Mouse (Mus musculus): ENCODE results near the gene Pdia3. TPM values are rescaled to one million over a fixed set of nuclear protein-coding genes. Genes with fewer than 3 reads are reported as not detected.
"Not testable (repeated sequence)": the region's sequence is repeated elsewhere in the genome, so short reads cannot be mapped to it uniquely, and the experiment has no call there.

The Pdia3 gene
- polyA plus RNA-seq, 1 experiment from 2014 or later: 578 TPM

GRCm38 (mm10) chr2:121472783-121473182 is 59.2 kb downstream of the Pdia3 start:
- H3K36me3 ChIP-seq (replicated peaks): peaks cover 20% of the 10 kb centered on the region
- H3K27ac ChIP-seq; H3K27me3 ChIP-seq (ENCODE audit: poor library complexity, severe bottlenecking); DNase-seq (ENCODE audit: extremely low spot score, low spot score); H3K4me1 ChIP-seq; H3K9me3 ChIP-seq: not testable (repeated sequence)
- 94% methylated on average over 3 of the region's 3 CpGs for WGBS
- H3K4me3 ChIP-seq: peak overlapping the region; percentile 64

- WGBS: 5% methylated on average over 41 of the region's 41 CpGs
- Histone ChIP-seq H3K4me3 (peak within 1 kb of the TSS; percentile 64), H3K27ac (peak within 1 kb of the TSS; percentile 72), H3K36me3 (replicated peaks) (peaks cover 16% of the 10 kb centered on the region)
- peak; percentile 78 for DNase-seq (ENCODE audit: extremely low spot score, low spot score)
- not testable (repeated sequence) for H3K9me3 ChIP-seq; H3K4me1 ChIP-seq; H3K27me3 ChIP-seq (ENCODE audit: poor library complexity, severe bottlenecking)
These were observed 60.0 kb downstream of the Pdia3 start, which contains the start of gene Mfap1b for GRCm38 (mm10) chr2:121473301-121474179. TSS of gene Mfap1b (minus strand) at chr2:121474067.

- H3K9me3 ChIP-seq: no peaks in the 10 kb centered on the region
- WGBS: 39% methylated on average over 8 of the region's 8 CpGs
- H3K27ac ChIP-seq: peak overlapping the region; percentile 72
- peaks cover 16% of the 10 kb centered on the region for H3K36me3 ChIP-seq (replicated peaks)
- H3K4me1 ChIP-seq: peaks cover 4% of the 10 kb centered on the region
- H3K4me3 ChIP-seq: peak overlapping the region; percentile 64
- no peak for DNase-seq (ENCODE audit: extremely low spot score, low spot score)
- no peaks in the 10 kb centered on the region for H3K27me3 ChIP-seq (ENCODE audit: poor library complexity, severe bottlenecking)
These were observed 60.6 kb downstream of the Pdia3 start for GRCm38 (mm10) chr2:121474180-121474535.

GRCm38 (mm10) chr2:121475306-121475705 is 61.7 kb downstream of the Pdia3 start:
- not testable (repeated sequence) for H3K4me1 ChIP-seq; H3K27ac ChIP-seq; H3K9me3 ChIP-seq; H3K4me3 ChIP-seq; DNase-seq (ENCODE audit: extremely low spot score, low spot score); H3K27me3 ChIP-seq (ENCODE audit: poor library complexity, severe bottlenecking)
- peaks cover 13% of the 10 kb centered on the region for H3K36me3 ChIP-seq (replicated peaks)
- WGBS: 98% methylated on average over 2 of the region's 2 CpGs

GRCm38 (mm10) chr2:121477491-121478266 is 64.1 kb downstream of the Pdia3 start:
- no peaks in the 10 kb centered on the region for H3K27me3 ChIP-seq (ENCODE audit: poor library complexity, severe bottlenecking)
- no peak overlapping the region for H3K4me3 ChIP-seq
- H3K36me3 ChIP-seq (replicated peaks): no peaks in the 10 kb centered on the region
- WGBS: 84% methylated on average over 3 of the region's 3 CpGs
- no peak for DNase-seq (ENCODE audit: extremely low spot score, low spot score)
- peaks cover 4% of the 10 kb centered on the region for H3K4me1 ChIP-seq
- no peak overlapping the region for H3K27ac ChIP-seq
- no peaks in the 10 kb centered on the region for H3K9me3 ChIP-seq

- DNase-seq (ENCODE audit: extremely low spot score, low spot score): no peak
- no peak overlapping the region for H3K4me3 ChIP-seq
- H3K9me3 ChIP-seq: no peaks in the 10 kb centered on the region
- no peak overlapping the region for H3K27ac ChIP-seq
- H3K36me3 ChIP-seq (replicated peaks): no peaks in the 10 kb centered on the region
- peaks cover 12% of the 10 kb centered on the region for H3K4me1 ChIP-seq
- 66% methylated on average over 3 of the region's 3 CpGs for WGBS
- no peaks in the 10 kb centered on the region for H3K27me3 ChIP-seq (ENCODE audit: poor library complexity, severe bottlenecking)
These were observed 66.9 kb downstream of the Pdia3 start for GRCm38 (mm10) chr2:121480498-121480897.

GRCm38 (mm10) chr2:121480916-121481315 is 67.3 kb downstream of the Pdia3 start:
- peaks cover 12% of the 10 kb centered on the region for H3K4me1 ChIP-seq
- not testable (repeated sequence) for H3K27me3 ChIP-seq (ENCODE audit: poor library complexity, severe bottlenecking); H3K9me3 ChIP-seq; H3K27ac ChIP-seq; H3K4me3 ChIP-seq; H3K36me3 ChIP-seq (replicated peaks); DNase-seq (ENCODE audit: extremely low spot score, low spot score)
- 86% methylated on average over 13 of the region's 13 CpGs for WGBS

- Histone ChIP-seq H3K9me3 (no peaks in the 10 kb centered on the region), H3K4me1 (peaks cover 12% of the 10 kb centered on the region), H3K36me3 (replicated peaks) (no peaks in the 10 kb centered on the region), H3K27me3 (ENCODE audit: poor library complexity, severe bottlenecking) (no peaks in the 10 kb centered on the region), H3K4me3 (no peak overlapping the region), H3K27ac (peak overlapping the region; percentile 58)
- DNase-seq (ENCODE audit: extremely low spot score, low spot score): no peak
- 52% methylated on average over 8 of the region's 8 CpGs for WGBS
These were observed 70.0 kb downstream of the Pdia3 start for GRCm38 (mm10) chr2:121483576-121483975.

- DNase-seq (ENCODE audit: extremely low spot score, low spot score): not testable (repeated sequence)
- peaks cover 12% of the 10 kb centered on the region for H3K4me1 ChIP-seq
- WGBS: 87% methylated on average over 2 of the region's 2 CpGs
These were observed 70.8 kb downstream of the Pdia3 start for GRCm38 (mm10) chr2:121484403-121484802.

More at GRCm38 (mm10) chr2:121484403-121484802, 70.8 kb downstream of the Pdia3 start:
- H3K36me3 ChIP-seq (replicated peaks); H3K9me3 ChIP-seq; H3K4me3 ChIP-seq; H3K27ac ChIP-seq; H3K27me3 ChIP-seq (ENCODE audit: poor library complexity, severe bottlenecking): not testable (repeated sequence)

Small RNAs within 50 kb of the gene (microRNA-seq; reads per million reads assigned to microRNA genes)
- not detected for gene Gm22953

Other genes with a start within 250 kb of the Pdia3 start
- 88.0 and 89.4 TPM in 2 replicates for gene Tubgcp4, start 243.1 kb upstream of the Pdia3 start, polyA plus RNA-seq (2016; fragmentation: Nextera tagmentation; extraction: Ambion mirVana)
- 12.4 and 14.6 TPM in 2 replicates for gene Zscan29, start 242.7 kb upstream of the Pdia3 start, polyA plus RNA-seq (2016; fragmentation: Nextera tagmentation; extraction: Ambion mirVana)
- gene Trp53bp1, start 142.4 kb upstream of the Pdia3 start, polyA plus RNA-seq (2016; fragmentation: Nextera tagmentation; extraction: Ambion mirVana): 134 and 144 TPM in 2 replicates
- gene Map1a, start 124.2 kb upstream of the Pdia3 start, polyA plus RNA-seq (2016; fragmentation: Nextera tagmentation; extraction: Ambion mirVana): 6.5 and 6.6 TPM in 2 replicates
- 10.1 and 11.0 TPM in 2 replicates for gene Ppip5k1, start 58.4 kb upstream of the Pdia3 start, polyA plus RNA-seq (2016; fragmentation: Nextera tagmentation; extraction: Ambion mirVana)
- 2.2 and 3.9 TPM in 2 replicates for gene Ckmt1, start 56.1 kb upstream of the Pdia3 start, polyA plus RNA-seq (2016; fragmentation: Nextera tagmentation; extraction: Ambion mirVana)
- gene Strc, start 26.6 kb upstream of the Pdia3 start, polyA plus RNA-seq (2016; fragmentation: Nextera tagmentation; extraction: Ambion mirVana): not detected in 2 replicates
- gene Catsper2, start within 50 bp of the Pdia3 start, polyA plus RNA-seq (2016; fragmentation: Nextera tagmentation; extraction: Ambion mirVana): 1.5 and 2.0 TPM in 2 replicates
- gene Ell3, start 30.5 kb downstream of the Pdia3 start, polyA plus RNA-seq (2016; fragmentation: Nextera tagmentation; extraction: Ambion mirVana): 4.3 and 5.0 TPM in 2 replicates
- 449 TPM in 2 replicates for gene Serf2, start 35.4 kb downstream of the Pdia3 start, polyA plus RNA-seq (2016; fragmentation: Nextera tagmentation; extraction: Ambion mirVana)
- gene Hypk, start 39.5 kb downstream of the Pdia3 start, polyA plus RNA-seq (2016; fragmentation: Nextera tagmentation; extraction: Ambion mirVana): 142 and 161 TPM in 2 replicates
- gene Serinc4, start 43.0 kb downstream of the Pdia3 start, polyA plus RNA-seq (2016; fragmentation: Nextera tagmentation; extraction: Ambion mirVana): 0.15 and 0.27 TPM in 2 replicates
- 53.5 and 53.7 TPM in 2 replicates for gene Mfap1b, start 60.3 kb downstream of the Pdia3 start, polyA plus RNA-seq (2016; fragmentation: Nextera tagmentation; extraction: Ambion mirVana)
- gene Mfap1a, start 92.9 kb downstream of the Pdia3 start, polyA plus RNA-seq (2016; fragmentation: Nextera tagmentation; extraction: Ambion mirVana): 27.9 and 29.5 TPM in 2 replicates
- 15.0 and 15.8 TPM in 2 replicates for gene Wdr76, start 92.9 kb downstream of the Pdia3 start, polyA plus RNA-seq (2016; fragmentation: Nextera tagmentation; extraction: Ambion mirVana)